Mouse (Mus musculus): ENCODE results near the gene Utp20.

GRCm38 (mm10) chr10:88828361-88828760, 1.8 kb upstream of the Utp20 start:
- TF ChIP-seq CTCF (IDR thresholded peaks at IDR 0.05; ENCODE audit: extremely low read depth, insufficient read depth, low read length) = no peak
- no peak for TF ChIP-seq POLR2A (IDR thresholded peaks at IDR 0.05; ENCODE audit: extremely low read depth, insufficient read depth, low read length)

Measured in cortical plate, adult 2 months (tissue).